Mouse (Mus musculus) midbrain, embryonic 14.5 days (tissue): ENCODE measurements around the gene Lrrc71. TPM values are rescaled to one million over a fixed set of nuclear protein-coding genes. Genes with fewer than 3 reads are reported as not detected.

Experiments
- ATAC-seq: fragments of 200-750 bp; cut with Nextera tagmentation; 2 replicates; pipeline ENCODE4 v1.8.0; 2017; ENCODE audit warnings: moderate number of reproducible peaks, moderate library complexity; ENCODE audit not compliant: low FRiP score, low TSS enrichment
- DNase-seq: peaks from one replicate; pipeline ENCODE4 v3.0.0-alpha.2; 2015
- H3K27ac ChIP-seq: fragments of 300-500 bp; sonication (generic); replicated peaks from 2 replicates; pipeline ENCODE4 v1.5.1; 2014; ENCODE audit warnings: mild to moderate bottlenecking, low read depth, low read length, moderate library complexity
- H3K27me3 ChIP-seq: fragments of 300-500 bp; sonication (generic); 2 replicates; pipeline ENCODE4 v1.6.1; 2014; ENCODE audit warnings: low read length, control low read depth, mixed read lengths; ENCODE audit not compliant: control insufficient read depth, insufficient read depth
- H3K36me3 ChIP-seq: fragments of 300-500 bp; sonication (generic); 2 replicates; pipeline ENCODE4 v1.6.1; 2014; ENCODE audit warnings: low read length, control low read depth; ENCODE audit not compliant: control insufficient read depth, insufficient read depth
- H3K4me1 ChIP-seq: fragments of 300-500 bp; sonication (generic); 2 replicates; pipeline ENCODE4 v1.6.1; 2014; ENCODE audit warnings: mild to moderate bottlenecking, antibody characterized with exemption, low read length, control low read depth; ENCODE audit not compliant: control insufficient read depth, insufficient read depth
- H3K4me2 ChIP-seq: fragments of 300-500 bp; sonication (generic); 2 replicates; pipeline ENCODE4 v1.6.1; 2014; ENCODE audit warnings: mild to moderate bottlenecking, low read length, moderate library complexity
- H3K4me3 ChIP-seq: fragments of 300-500 bp; sonication (generic); replicated peaks from 2 replicates; pipeline ENCODE4 v1.5.1; 2014; ENCODE audit warnings: low read depth, low read length
- H3K9ac ChIP-seq: fragments of 300-500 bp; sonication (generic); replicated peaks from 2 replicates; pipeline ENCODE4 v1.6.1; 2014; ENCODE audit warnings: mild to moderate bottlenecking, low read length, moderate library complexity
- H3K9me3 ChIP-seq: fragments of 300-500 bp; sonication (generic); 2 replicates; pipeline ENCODE4 v1.6.1; 2016; ENCODE audit warnings: low read length, control low read depth, mixed read lengths; ENCODE audit not compliant: control insufficient read depth
- WGBS: fragments of 180-500 bp; shearing (Covaris S2); extraction: QIAGEN DNeasy Blood & Tissue Kit; methylation state at CpG from one replicate; pipeline ENCODE4 v1.1.7; 2014; 5-methylcytosine and 5-hydroxymethylcytosine counted together
- polyA plus RNA-seq: library from polyadenylated mRNA; unstranded; fragments of >200 nt; fragmentation: Nextera tagmentation; extraction: Ambion mirVana; gene quantifications from 2 replicates; pipeline ENCODE4 v1.2.1, GENCODE M21; 2014

Gene Lrrc71
- 0.49 and 0.50 TPM in 2 replicates for polyA plus RNA-seq

GRCm38 (mm10) chr3:87748431-87748830, at the start of gene Lrrc71:
TSS of gene Lrrc71 (minus strand) at chr3:87748625.
- no peaks in the 10 kb centered on the region for H3K9me3 ChIP-seq
- H3K4me3 ChIP-seq, result no peak within 1 kb of the TSS
- H3K27ac ChIP-seq, result no peak within 1 kb of the TSS
- WGBS, result 40% methylated on average over 13 of the region's 13 CpGs
- H3K36me3 ChIP-seq, result no peaks in the 10 kb centered on the region
- no peak within 1 kb of the TSS for H3K9ac ChIP-seq
- DNase-seq, result no peak
- H3K4me2 ChIP-seq, result no peak within 1 kb of the TSS
- H3K4me1 ChIP-seq, result peaks cover 10% of the 10 kb centered on the region
- ATAC-seq, result no peak
- H3K27me3 ChIP-seq, result no peaks in the 10 kb centered on the region

DNA sequence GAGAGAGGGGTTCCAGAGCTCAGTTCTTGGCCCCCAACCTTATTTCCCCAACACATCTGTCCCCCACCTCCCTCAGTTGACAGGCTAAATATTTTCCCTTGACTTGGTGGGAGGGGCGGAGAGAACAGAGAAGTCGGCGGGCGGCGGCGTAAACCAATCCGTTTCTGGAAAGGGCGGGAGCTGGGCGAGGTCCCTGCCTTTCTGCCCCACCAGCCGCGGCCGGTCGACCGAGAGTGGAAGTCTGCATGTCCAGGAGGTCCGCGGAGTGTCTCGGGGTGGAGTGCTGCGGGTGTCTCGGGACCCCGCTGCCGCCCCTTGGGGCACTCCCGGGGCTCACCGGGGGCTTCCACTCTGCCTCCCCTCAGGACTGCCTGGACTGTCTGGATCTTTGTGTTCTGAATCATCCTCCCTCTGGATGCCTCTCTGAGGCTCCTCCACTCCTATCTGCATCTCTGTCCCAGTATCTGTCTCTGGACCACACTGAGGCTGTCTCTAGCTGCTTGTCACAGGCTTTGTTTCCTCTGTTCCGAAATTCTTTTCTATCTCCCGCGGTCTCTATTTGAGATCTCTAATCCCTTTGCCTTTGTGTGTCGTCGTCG, 48.4 kb upstream of the Lrrc71 start, which contains the start of gene Insrr:
Gene Insrr, plus strand, starts transcription at position 216 of the 599 bp plus-strand sequence.
- ATAC-seq, result no peak
- DNase-seq, result no peak
- Histone ChIP-seq H3K36me3 (no peaks in the 10 kb centered on the region), H3K27ac (no peak within 1 kb of the TSS), H3K27me3 (peaks cover 68% of the 10 kb centered on the region), H3K9ac (0 out of 2 replicates have a peak within 1 kb of the TSS, but pooled peaks have one; percentile 16), H3K4me3 (peak within 1 kb of the TSS; percentile 25), H3K9me3 (no peaks in the 10 kb centered on the region), H3K4me2 (peak within 1 kb of the TSS; percentile 54), H3K4me1 (peaks cover 17% of the 10 kb centered on the region)
- under 1% methylated on average over 29 of the region's 29 CpGs for WGBS

DNA sequence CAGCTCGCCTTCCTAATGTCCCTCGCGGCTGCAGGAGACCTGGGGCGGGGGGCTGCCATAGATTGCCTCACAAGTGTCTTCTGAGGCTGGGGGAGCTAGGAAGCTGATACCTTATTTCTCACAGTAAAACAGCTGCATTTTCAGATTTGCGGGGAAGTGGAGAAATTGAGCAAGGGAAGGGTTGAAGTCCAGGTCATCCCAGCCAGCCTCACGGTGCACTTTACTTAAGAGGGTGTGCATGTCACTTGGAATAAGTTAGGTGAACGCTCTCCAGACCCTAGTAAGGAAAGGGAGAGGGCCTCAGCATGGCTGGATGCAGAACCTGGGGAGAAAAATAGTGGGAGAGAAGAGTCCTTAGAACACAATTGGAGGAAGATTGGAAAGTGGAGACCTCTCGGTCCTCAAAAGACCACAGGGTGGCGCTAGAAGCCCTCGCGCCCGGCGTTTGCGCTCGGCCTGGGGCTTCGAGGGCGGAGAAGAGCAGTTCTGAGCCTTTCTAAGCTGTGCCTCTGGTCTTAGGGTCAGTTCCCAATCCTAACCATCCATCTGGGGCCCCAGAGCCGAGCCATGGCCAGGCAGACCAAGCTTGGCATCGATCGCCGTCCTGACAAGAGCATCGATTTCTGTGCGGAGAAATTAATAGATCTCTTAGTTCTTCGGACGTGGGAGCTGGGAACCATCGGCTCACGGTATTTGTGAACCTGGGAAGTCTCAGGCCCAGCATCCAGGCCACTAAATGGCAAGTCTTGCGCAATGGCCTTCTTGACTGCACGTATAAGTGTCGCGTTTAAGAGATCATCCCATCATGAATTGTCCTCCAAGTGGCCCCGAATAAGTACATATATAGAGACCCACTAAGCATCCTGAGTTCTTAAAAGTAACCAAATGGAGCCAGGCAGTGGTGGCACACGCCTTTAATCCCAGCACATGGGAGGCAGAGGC, 47.2 kb upstream of the Lrrc71 start:
- no peak overlapping the region for H3K27ac ChIP-seq
- ATAC-seq (no peak), DNase-seq (peak; percentile 83)
- 14% methylated on average over 33 of the region's 33 CpGs for WGBS
- H3K9me3 ChIP-seq, result no peaks in the 10 kb centered on the region
- H3K27me3 ChIP-seq, result peaks cover 70% of the 10 kb centered on the region
- H3K4me2 ChIP-seq, result peak overlapping the region; percentile 54
- no peaks in the 10 kb centered on the region for H3K36me3 ChIP-seq
- H3K9ac ChIP-seq, result peak overlapping the region; percentile 20; the same call in 1 of the 2 replicates
- peak overlapping the region; percentile 28 for H3K4me3 ChIP-seq
- peaks cover 17% of the 10 kb centered on the region for H3K4me1 ChIP-seq

DNA sequence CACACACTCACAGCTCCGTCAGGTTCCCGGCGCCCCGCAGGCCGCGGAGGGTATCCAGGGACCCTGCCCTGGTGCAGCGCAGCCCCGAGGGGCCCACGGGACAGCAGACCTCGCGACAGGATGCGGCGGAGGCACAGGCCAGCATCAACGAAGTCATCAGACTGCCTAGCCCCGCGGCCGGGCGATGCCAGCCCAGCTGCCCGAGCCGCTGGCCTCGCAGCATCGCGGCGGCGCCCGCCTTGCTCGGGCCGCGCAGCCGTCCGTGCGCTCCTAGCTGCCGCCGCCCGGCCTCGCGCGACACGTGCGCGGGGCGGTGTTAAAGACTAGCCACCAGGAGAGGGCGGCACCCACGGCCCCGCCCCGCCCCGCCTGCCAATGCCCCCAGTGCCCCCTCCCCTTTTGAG, 46.5 kb upstream of the Lrrc71 start, which contains the start of gene Ntrk1:
Gene Ntrk1, minus strand, starts transcription at position 241 of the 404 bp plus-strand sequence.
- peaks cover 70% of the 10 kb centered on the region for H3K27me3 ChIP-seq
- ATAC-seq, result peak; percentile 46; the same call in 1 of the 2 replicates
- H3K4me2 ChIP-seq, result peak within 1 kb of the TSS; percentile 54
- peak within 1 kb of the TSS; percentile 20; the same call in 1 of the 2 replicates for H3K9ac ChIP-seq
- DNase-seq, result peak; percentile 66
- no peak within 1 kb of the TSS for H3K27ac ChIP-seq
- no peaks in the 10 kb centered on the region for H3K36me3 ChIP-seq
- no peaks in the 10 kb centered on the region for H3K9me3 ChIP-seq
- WGBS, result 0% methylated on average over 42 of the region's 47 CpGs
- peaks cover 17% of the 10 kb centered on the region for H3K4me1 ChIP-seq
- H3K4me3 ChIP-seq, result peak within 1 kb of the TSS; percentile 28

DNA sequence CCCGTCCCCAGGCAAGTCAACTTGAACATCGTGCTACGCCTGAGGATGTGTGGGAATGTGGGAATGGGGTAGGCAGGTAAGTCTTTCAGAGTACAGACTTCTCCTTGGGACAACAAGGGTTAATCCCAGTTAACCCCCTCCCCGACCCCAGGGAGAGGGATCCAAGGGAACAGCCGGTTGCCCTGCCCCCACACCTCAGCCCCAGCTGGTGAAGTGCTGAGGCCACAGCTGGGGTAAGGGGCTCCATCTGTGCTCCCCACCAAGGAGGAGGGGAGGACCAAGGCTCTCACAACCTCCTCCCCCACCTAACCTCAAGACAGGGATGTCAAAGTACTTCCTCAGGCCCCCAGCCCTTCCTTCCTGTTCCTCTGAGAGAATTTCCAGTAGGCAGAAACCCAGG, 41.3 kb upstream of the Lrrc71 start:
- Histone ChIP-seq H3K4me3 (no peak overlapping the region), H3K27me3 (peaks cover 30% of the 10 kb centered on the region), H3K4me1 (peaks cover 5% of the 10 kb centered on the region; the same call in 1 of the 2 replicates), H3K36me3 (no peaks in the 10 kb centered on the region), H3K4me2 (no peak overlapping the region), H3K9ac (no peak overlapping the region), H3K27ac (no peak overlapping the region), H3K9me3 (no peaks in the 10 kb centered on the region)
- DNase-seq (no peak), ATAC-seq (no peak)
- WGBS, result 33% methylated on average over 5 of the region's 5 CpGs

DNA sequence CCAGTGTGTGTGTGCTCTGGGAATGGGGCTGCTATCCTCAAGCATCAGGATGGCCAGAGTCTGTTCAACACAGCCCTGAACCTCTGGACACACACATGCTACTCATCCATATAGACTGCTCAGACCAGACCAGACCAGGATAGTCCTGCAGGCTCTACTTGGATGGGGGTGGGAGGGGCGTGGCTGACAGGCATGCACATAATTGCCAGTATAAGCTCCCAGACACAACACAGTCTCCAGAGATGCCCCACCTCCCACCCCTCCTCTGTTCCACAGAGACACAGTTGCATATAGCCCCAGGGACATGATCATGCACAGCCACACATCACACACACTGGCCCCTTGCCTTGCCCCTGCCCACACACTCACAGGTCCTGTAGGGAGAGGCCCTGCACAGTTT, 40.8 kb upstream of the Lrrc71 start:
- no peak for ATAC-seq
- no peak overlapping the region for H3K27ac ChIP-seq
- no peaks in the 10 kb centered on the region for H3K36me3 ChIP-seq
- 52% methylated on average over 1 of the region's 1 CpGs for WGBS
- no peaks in the 10 kb centered on the region for H3K9me3 ChIP-seq
- H3K9ac ChIP-seq, result no peak overlapping the region; the same call in 1 of the 2 replicates
- no peak overlapping the region for H3K4me3 ChIP-seq
- 0 out of 2 replicates have a peak, but pooled peaks cover 3% of the 10 kb centered on the region for H3K4me1 ChIP-seq
- DNase-seq, result no peak
- peaks cover 25% of the 10 kb centered on the region for H3K27me3 ChIP-seq
- no peak overlapping the region for H3K4me2 ChIP-seq

- 63% methylated on average over 6 of the region's 6 CpGs for WGBS
- Histone ChIP-seq H3K27me3 (no peaks in the 10 kb centered on the region), H3K4me1 (0 out of 2 replicates have a peak, but pooled peaks cover 3% of the 10 kb centered on the region), H3K36me3 (no peaks in the 10 kb centered on the region), H3K9ac (no peak overlapping the region), H3K9me3 (no peaks in the 10 kb centered on the region), H3K4me2 (no peak overlapping the region), H3K27ac (no peak overlapping the region), H3K4me3 (no peak overlapping the region)
- DNase-seq (no peak), ATAC-seq (no peak)
Observed at GRCm38 (mm10) chr3:87785626-87786214, 37.3 kb upstream of the Lrrc71 start.

- DNase-seq, result no peak
- Histone ChIP-seq H3K27ac (no peak overlapping the region), H3K27me3 (no peaks in the 10 kb centered on the region), H3K9ac (no peak overlapping the region), H3K4me2 (no peak overlapping the region), H3K9me3 (no peaks in the 10 kb centered on the region), H3K36me3 (no peaks in the 10 kb centered on the region), H3K4me1 (0 out of 2 replicates have a peak, but pooled peaks cover 3% of the 10 kb centered on the region), H3K4me3 (no peak overlapping the region)
- ATAC-seq, result no peak
- 82% methylated on average over 5 of the region's 5 CpGs for WGBS
Observed at GRCm38 (mm10) chr3:87785156-87785555, 36.7 kb upstream of the Lrrc71 start.
